Mouse (Mus musculus): ENCODE measurements at regions not wholly inside any gene's neighbourhood (a gene's known extent, or its start where the extent isn't known, plus 50 kb on each side); places are given as distances from the start of the nearest gene placed in this dataset.

GRCm38 (mm10) chr2:134419581-134419980 is 134.6 kb downstream of the Hao1 start:
- Histone ChIP-seq H3K4me3 (replicated peaks) (no peak overlapping the region), H3K4me1 (replicated peaks) (no peaks in the 10 kb centered on the region), H3K9me3 (no peaks in the 10 kb centered on the region), H3K36me3 (no peaks in the 10 kb centered on the region), H3K4me2 (replicated peaks) (no peak overlapping the region), H3K27me3 (no peaks in the 10 kb centered on the region), H3K27ac (no peak overlapping the region), H3K9ac (replicated peaks) (no peak overlapping the region)
- ATAC-seq: no peak
- WGBS: 92% methylated on average over 2 of the region's 2 CpGs

GRCm38 (mm10) chr2:134399564-134399963 is 154.6 kb downstream of the Hao1 start:
- no peaks in the 10 kb centered on the region for H3K9me3 ChIP-seq
- WGBS: 93% methylated on average over 3 of the region's 3 CpGs
- no peak overlapping the region for H3K27ac ChIP-seq

GRCm38 (mm10) chr2:134393421-134393820 is 160.7 kb downstream of the Hao1 start:
- Histone ChIP-seq H3K9ac (replicated peaks) (no peak overlapping the region), H3K9me3 (no peaks in the 10 kb centered on the region), H3K36me3 (no peaks in the 10 kb centered on the region), H3K4me1 (replicated peaks) (no peaks in the 10 kb centered on the region), H3K4me3 (replicated peaks) (no peak overlapping the region), H3K4me2 (replicated peaks) (no peak overlapping the region), H3K27me3 (no peaks in the 10 kb centered on the region), H3K27ac (no peak overlapping the region)
- ATAC-seq: no peak
- WGBS: 93% methylated on average over 3 of the region's 3 CpGs

More at GRCm38 (mm10) chr2:134399564-134399963, 154.6 kb downstream of the Hao1 start:
- H3K4me2 ChIP-seq (replicated peaks): no peak overlapping the region
- H3K27me3 ChIP-seq: no peaks in the 10 kb centered on the region
- H3K9ac ChIP-seq (replicated peaks): no peak overlapping the region
- no peak overlapping the region for H3K4me3 ChIP-seq (replicated peaks)
- H3K36me3 ChIP-seq: no peaks in the 10 kb centered on the region
- no peaks in the 10 kb centered on the region for H3K4me1 ChIP-seq (replicated peaks)
- no peak for ATAC-seq

GRCm38 (mm10) chr2:134375116-134375515 is 179.1 kb downstream of the Hao1 start:
- no peak overlapping the region for H3K27ac ChIP-seq
- no peaks in the 10 kb centered on the region for H3K4me1 ChIP-seq (replicated peaks)
- H3K27me3 ChIP-seq: no peaks in the 10 kb centered on the region
- WGBS: 65% methylated on average over 2 of the region's 2 CpGs
- no peak overlapping the region for H3K9ac ChIP-seq (replicated peaks)
- H3K9me3 ChIP-seq: no peaks in the 10 kb centered on the region
- no peaks in the 10 kb centered on the region for H3K36me3 ChIP-seq
- ATAC-seq: no peak
- H3K4me3 ChIP-seq (replicated peaks): no peak overlapping the region
- H3K4me2 ChIP-seq (replicated peaks): no peak overlapping the region

GRCm38 (mm10) chr2:134350894-134351501 is 203.2 kb downstream of the Hao1 start:
- H3K27ac ChIP-seq: no peak overlapping the region
- no peaks in the 10 kb centered on the region for H3K36me3 ChIP-seq
- no peak overlapping the region for H3K4me3 ChIP-seq (replicated peaks)
- H3K4me1 ChIP-seq (replicated peaks): peaks cover 8% of the 10 kb centered on the region
- no peaks in the 10 kb centered on the region for H3K9me3 ChIP-seq
- H3K27me3 ChIP-seq: no peaks in the 10 kb centered on the region
- 69% methylated on average over 8 of the region's 8 CpGs for WGBS
- no peak overlapping the region for H3K4me2 ChIP-seq (replicated peaks)
- H3K9ac ChIP-seq (replicated peaks): no peak overlapping the region
- ATAC-seq: peak; percentile 75; the same call in 1 of the 2 replicates

GRCm38 (mm10) chr2:134350442-134350841 is 203.7 kb downstream of the Hao1 start:
- no peak overlapping the region for H3K4me2 ChIP-seq (replicated peaks)
- no peak overlapping the region for H3K4me3 ChIP-seq (replicated peaks)
- H3K36me3 ChIP-seq: no peaks in the 10 kb centered on the region
- 61% methylated on average over 2 of the region's 2 CpGs for WGBS
- no peaks in the 10 kb centered on the region for H3K27me3 ChIP-seq
- ATAC-seq: peak; percentile 45; the same call in 1 of the 2 replicates
- H3K4me1 ChIP-seq (replicated peaks): peaks cover 8% of the 10 kb centered on the region
- no peak overlapping the region for H3K27ac ChIP-seq
- no peak overlapping the region for H3K9ac ChIP-seq (replicated peaks)
- no peaks in the 10 kb centered on the region for H3K9me3 ChIP-seq

- Histone ChIP-seq H3K4me1 (replicated peaks) (no peaks in the 10 kb centered on the region), H3K27me3 (no peaks in the 10 kb centered on the region), H3K9ac (replicated peaks) (no peak overlapping the region), H3K4me2 (replicated peaks) (no peak overlapping the region), H3K36me3 (no peaks in the 10 kb centered on the region), H3K27ac (no peak overlapping the region), H3K4me3 (replicated peaks) (no peak overlapping the region), H3K9me3 (no peaks in the 10 kb centered on the region)
- no peak for ATAC-seq
- WGBS: 81% methylated on average over 6 of the region's 6 CpGs
Observed at GRCm38 (mm10) chr2:134342515-134343140, 211.5 kb downstream of the Hao1 start.

- Histone ChIP-seq H3K9ac (replicated peaks) (no peak overlapping the region), H3K4me2 (replicated peaks) (no peak overlapping the region), H3K27me3 (no peaks in the 10 kb centered on the region), H3K36me3 (no peaks in the 10 kb centered on the region), H3K4me3 (replicated peaks) (no peak overlapping the region), H3K27ac (no peak overlapping the region), H3K9me3 (no peaks in the 10 kb centered on the region), H3K4me1 (replicated peaks) (no peaks in the 10 kb centered on the region)
- ATAC-seq: no peak
- 79% methylated on average over 3 of the region's 3 CpGs for WGBS
Observed at GRCm38 (mm10) chr2:134308092-134308491, 246.1 kb downstream of the Hao1 start.

GRCm38 (mm10) chr2:134290126-134290691 is 264.0 kb downstream of the Hao1 start:
- Histone ChIP-seq H3K4me2 (replicated peaks) (no peak overlapping the region), H3K9ac (replicated peaks) (no peak overlapping the region), H3K4me1 (replicated peaks) (no peaks in the 10 kb centered on the region), H3K9me3 (no peaks in the 10 kb centered on the region), H3K36me3 (no peaks in the 10 kb centered on the region), H3K27me3 (no peaks in the 10 kb centered on the region), H3K4me3 (replicated peaks) (no peak overlapping the region), H3K27ac (no peak overlapping the region)
- ATAC-seq: no peak
- WGBS: 80% methylated on average over 2 of the region's 2 CpGs

- Histone ChIP-seq H3K9me3 (no peaks in the 10 kb centered on the region), H3K9ac (replicated peaks) (no peak overlapping the region), H3K36me3 (no peaks in the 10 kb centered on the region), H3K4me3 (replicated peaks) (no peak overlapping the region), H3K27ac (no peak overlapping the region), H3K4me2 (replicated peaks) (no peak overlapping the region), H3K27me3 (no peaks in the 10 kb centered on the region), H3K4me1 (replicated peaks) (no peaks in the 10 kb centered on the region)
- no peak for ATAC-seq
- 30% methylated on average over 3 of the region's 3 CpGs for WGBS
Observed at GRCm38 (mm10) chr2:134275881-134276280, 278.3 kb downstream of the Hao1 start.

GRCm38 (mm10) chr2:134268466-134268865 is 285.7 kb downstream of the Hao1 start:
- no peak overlapping the region for H3K9ac ChIP-seq (replicated peaks)
- 42% methylated on average over 2 of the region's 2 CpGs for WGBS
- H3K36me3 ChIP-seq: no peaks in the 10 kb centered on the region
- H3K27ac ChIP-seq: no peak overlapping the region
- no peaks in the 10 kb centered on the region for H3K9me3 ChIP-seq
- ATAC-seq: no peak
- no peak overlapping the region for H3K4me2 ChIP-seq (replicated peaks)
- no peaks in the 10 kb centered on the region for H3K4me1 ChIP-seq (replicated peaks)
- no peak overlapping the region for H3K4me3 ChIP-seq (replicated peaks)
- H3K27me3 ChIP-seq: no peaks in the 10 kb centered on the region

Measured in midbrain, embryonic 13.5 days (tissue).